Mouse (Mus musculus): ENCODE results near the gene Slc22a20.

DNA sequence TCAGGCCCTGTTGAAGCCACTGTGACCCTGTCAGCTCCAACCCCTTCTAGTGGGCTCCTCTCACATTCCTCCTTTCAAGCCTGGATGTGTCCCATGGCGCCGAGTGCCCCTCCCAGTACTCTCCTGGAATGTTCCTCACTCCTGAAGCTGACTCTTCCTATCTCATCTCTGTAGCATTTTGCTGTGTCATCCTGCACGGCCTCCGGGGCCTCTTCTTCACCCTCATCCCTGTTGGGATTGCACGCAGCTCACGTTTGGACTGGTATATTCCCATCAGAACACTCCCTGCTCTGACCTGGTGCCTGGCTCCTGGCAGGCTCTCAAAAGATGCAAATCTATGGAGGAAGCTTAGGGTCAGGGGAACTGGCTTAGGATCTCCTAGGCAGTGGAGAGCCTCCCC lies 19.2 kb downstream of the Slc22a20 start:
- TF ChIP-seq CTCF (IDR thresholded peaks at IDR 0.05; ENCODE audit: low read depth) (no peak), EP300 (IDR thresholded peaks at IDR 0.05; ENCODE audit: low read depth) (no peak)

All from liver, postnatal 0 days (tissue).